Mouse (Mus musculus): ENCODE measurements around the gene Ltv1. TPM values are rescaled to one million over a fixed set of nuclear protein-coding genes. Genes with fewer than 3 reads are reported as not detected.
"Not testable (repeated sequence)": the region's sequence is repeated elsewhere in the genome, so short reads cannot be mapped to it uniquely, and the experiment has no call there.

Gene Ltv1
- total RNA-seq, 2 experiments from 2014 or later = 19.9 to 20.1 TPM

DNA sequence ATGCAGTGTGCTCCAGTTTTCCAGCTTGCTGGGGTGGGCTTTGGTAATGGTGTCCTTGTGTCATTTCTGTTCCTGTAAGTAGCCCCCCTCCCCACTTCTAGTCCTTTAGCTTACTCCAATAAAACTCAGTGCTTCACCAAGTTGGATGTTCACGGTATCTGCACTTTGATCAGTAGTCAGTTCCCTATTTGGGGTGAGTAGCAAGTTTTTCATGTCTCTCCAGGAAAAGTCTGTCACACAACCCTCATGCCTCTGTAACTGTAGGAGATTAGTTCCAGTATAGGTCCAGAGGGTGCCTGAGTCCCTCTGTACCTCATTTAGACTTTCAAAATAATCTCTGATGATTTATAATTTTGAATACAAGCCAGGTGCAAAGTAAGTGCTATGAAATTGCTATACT, 6.3 kb upstream of the Ltv1 start:
- intact Hi-C loops (cut with DNase I) = no loop called here
- no peak for DNase-seq

DNA sequence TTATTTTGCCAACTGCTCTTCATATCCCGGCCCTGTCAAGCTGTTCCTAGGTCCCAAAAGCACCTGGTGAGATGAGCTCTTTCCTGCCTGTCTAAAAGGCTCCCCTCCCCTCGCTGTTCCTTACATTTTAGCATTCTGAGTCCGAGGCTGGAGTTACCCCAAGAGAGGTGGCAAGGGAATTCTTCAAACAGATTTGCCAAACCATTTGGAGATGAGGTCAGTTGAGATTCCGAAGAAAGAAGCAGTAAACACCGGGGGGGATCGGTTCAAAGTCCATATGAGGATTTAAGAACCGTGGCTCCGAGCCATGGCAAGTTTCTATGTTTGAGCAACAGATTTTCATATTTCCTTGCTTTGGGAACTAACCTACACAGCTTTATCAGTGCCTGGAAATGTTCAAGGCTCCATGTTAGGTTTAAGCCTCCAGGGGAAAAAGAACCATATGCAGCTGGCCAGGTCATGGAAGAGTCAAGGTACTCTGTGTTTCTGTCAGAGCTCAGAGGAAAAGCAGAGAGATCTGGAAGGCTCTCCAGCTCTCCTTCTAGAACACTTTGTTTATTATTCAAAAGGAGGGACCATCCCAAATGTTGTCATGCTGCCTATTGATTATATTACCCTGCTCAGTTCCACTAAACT, 4.0 kb upstream of the Ltv1 start:
- intact Hi-C loops (cut with DNase I) = no loop called here
- DNase-seq = no peak

DNA sequence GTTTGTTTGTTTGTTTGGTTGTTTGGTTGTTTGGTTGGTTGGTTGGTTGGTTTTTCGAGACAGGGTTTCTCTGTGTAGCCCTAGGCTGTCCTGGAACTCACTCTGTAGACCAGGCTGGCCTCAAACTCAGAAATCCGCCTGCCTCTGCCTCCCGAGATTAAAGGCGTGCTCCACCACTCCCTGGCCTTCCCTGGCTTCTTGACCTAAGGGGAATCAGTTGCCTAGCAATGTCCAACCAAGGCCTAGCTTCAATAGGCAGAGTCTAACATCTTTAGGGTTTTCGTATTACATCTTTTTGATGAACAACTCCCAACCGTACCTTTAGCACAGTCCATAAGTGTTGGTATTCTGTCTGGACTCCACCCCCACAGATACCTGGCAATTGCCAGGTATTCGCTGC, 528 bp upstream of the Ltv1 start:
- DNase-seq; intact Hi-C loops (cut with DNase I): not testable (repeated sequence)

DNA sequence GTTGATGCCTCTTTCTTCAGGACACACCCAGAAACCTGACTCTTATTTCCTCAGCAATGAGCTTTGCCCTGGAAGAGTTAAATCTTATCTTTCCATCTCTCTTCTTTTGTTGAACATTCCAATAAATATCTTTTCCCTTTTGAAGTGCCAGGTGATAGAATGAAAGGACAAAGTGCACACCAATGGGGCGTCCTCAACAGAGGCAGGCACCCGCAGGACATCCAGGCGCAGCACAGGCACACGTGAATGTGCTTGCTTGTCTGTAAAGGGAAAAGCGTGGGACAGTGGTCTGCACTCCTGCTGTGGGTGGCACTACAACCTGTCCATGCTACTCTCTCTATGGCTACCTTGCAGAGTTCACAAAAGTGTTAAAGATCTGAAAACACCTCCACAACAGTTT, 3.1 kb downstream of the Ltv1 start:
- no peak for DNase-seq
- intact Hi-C loops (cut with DNase I) = no loop called here

GRCm38 (mm10) chr10:13186754-13187153, 6.2 kb downstream of the Ltv1 start:
- DNase-seq = no peak
- intact Hi-C loops (cut with DNase I) = no loop called here

GRCm38 (mm10) chr10:13184170-13184766, 8.7 kb downstream of the Ltv1 start:
- intact Hi-C loops (cut with DNase I) = no loop called here
- DNase-seq = no peak

DNA sequence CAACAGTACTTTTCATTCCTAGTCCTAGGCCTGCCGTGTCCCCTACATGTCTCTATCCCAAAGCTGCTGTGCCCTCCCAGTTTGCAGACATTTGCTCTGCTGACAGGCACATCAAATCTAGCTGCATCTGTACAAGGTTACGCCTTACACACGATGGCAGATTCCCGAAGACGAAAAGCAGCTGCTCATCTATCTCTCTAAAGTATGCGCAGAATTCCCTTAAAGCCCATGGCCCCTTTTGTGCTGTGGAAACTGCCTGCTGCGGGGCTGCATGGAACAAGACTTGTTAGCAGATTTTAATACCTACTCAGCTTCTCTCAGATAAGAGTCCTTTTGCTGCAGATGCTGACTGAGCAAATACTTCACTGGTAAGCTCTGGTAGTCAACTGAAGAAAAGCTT, 12.8 kb downstream of the Ltv1 start:
- intact Hi-C loops (cut with DNase I) = no loop called here

DNA sequence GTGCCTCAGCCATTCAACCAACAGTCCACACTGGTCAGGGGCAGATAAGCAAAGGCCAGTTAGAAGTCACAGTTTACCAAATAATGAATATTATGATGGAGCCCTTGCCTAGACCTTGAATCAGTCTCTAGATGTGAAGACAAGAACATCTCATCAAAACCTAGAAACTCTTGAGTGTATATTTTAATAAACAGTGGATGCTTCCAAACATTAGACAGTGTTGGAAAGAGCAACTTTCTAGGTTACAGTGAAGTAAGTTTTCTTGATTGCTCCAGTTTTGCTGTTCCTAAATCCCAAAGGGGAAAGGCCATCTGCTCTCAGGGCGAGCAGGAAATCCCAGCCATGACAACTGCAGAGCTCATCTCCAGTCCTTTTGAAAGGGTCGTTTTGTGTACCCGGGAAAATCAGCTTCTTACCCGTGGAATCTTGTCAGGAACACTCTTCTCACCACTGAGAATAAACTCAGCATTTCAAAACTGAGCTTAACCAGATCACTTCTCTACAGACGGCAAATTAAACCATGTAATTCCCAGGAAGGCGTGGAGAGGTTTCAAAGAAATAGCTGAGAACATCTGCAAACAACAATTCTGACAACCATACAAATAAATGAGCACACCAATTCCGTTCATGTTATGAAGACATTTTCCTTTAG, 14.9 kb downstream of the Ltv1 start, which contains the start of gene Zc2hc1b:
Gene Zc2hc1b, minus strand, starts transcription at position 51 of the 652 bp plus-strand sequence.
- no peak for DNase-seq
- intact Hi-C loops (cut with DNase I) = no loop called here

More for the DNA sequence above, 12.8 kb downstream of the Ltv1 start:
- DNase-seq = no peak

GRCm38 (mm10) chr10:13175866-13176265, 17.1 kb downstream of the Ltv1 start:
- intact Hi-C loops (cut with DNase I) = no loop called here
- DNase-seq = no peak

- intact Hi-C loops (cut with DNase I) = no loop called here
- DNase-seq = peak; percentile 9 to 23
Measured at GRCm38 (mm10) chr10:13172798-13173221, 20.2 kb downstream of the Ltv1 start.

GRCm38 (mm10) chr10:13171461-13171860, 21.5 kb downstream of the Ltv1 start:
- DNase-seq = no peak
- intact Hi-C loops (cut with DNase I) = no loop called here

GRCm38 (mm10) chr10:13170739-13171448, 22.1 kb downstream of the Ltv1 start:
- intact Hi-C loops (cut with DNase I) = no loop called here
- no peak for DNase-seq

- intact Hi-C loops (cut with DNase I) = no loop called here
- DNase-seq = no peak
Measured at GRCm38 (mm10) chr10:13168461-13168860, 24.5 kb downstream of the Ltv1 start.

GRCm38 (mm10) chr10:13162031-13162430, 30.9 kb downstream of the Ltv1 start:
- no peak for DNase-seq
- intact Hi-C loops (cut with DNase I) = no loop called here

DNA sequence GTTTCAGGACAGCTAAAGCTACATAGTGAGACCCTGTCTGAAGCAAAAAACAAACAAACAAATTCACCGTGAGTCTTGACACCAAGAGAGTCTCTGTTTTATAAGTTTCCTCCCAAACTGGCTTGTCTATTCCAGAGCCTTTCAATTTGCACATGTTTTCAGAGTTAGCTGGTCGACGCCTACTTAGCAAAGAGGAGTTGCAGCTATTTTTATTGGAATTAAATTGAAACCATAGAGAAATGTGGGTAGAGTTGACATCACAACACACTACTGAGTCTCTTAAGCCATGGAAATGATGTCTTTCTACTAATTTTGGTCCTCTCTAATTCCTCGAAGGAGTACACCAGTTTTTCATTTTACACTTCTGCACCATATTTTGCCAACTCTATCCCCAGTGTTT, 32.1 kb downstream of the Ltv1 start:
- intact Hi-C loops (cut with DNase I) = no loop called here
- DNase-seq = no peak

DNA sequence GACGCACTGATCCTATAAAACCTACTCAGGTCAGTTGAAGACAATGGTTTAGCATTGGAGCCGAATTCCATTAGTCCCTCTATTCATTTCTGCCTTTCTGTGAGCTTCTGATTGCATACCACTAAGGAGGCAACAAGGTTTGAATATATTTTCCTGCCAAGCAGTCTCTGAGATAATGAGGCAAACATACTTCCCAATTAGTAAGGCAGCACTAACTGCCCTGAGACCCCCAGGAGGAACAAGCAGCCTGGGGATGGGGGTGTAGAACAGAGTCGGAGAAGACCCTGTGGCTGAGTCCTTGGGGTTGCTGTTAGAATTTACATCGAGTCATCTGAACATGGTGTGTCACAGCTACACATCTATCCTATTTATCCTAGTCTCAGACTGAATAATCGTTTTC, 37.6 kb downstream of the Ltv1 start:
- DNase-seq = no peak
- intact Hi-C loops (cut with DNase I) = no loop called here

- intact Hi-C loops (cut with DNase I) = no loop called here
- DNase-seq = no peak
Measured at GRCm38 (mm10) chr10:13152811-13153364, 40.1 kb downstream of the Ltv1 start.

GRCm38 (mm10) chr10:13151353-13151752, 41.6 kb downstream of the Ltv1 start:
- intact Hi-C loops (cut with DNase I) = no loop called here
- DNase-seq = peak in 1 of 2 experiments; percentile 16

- intact Hi-C loops (cut with DNase I) = no loop called here
- DNase-seq = no peak
Measured at GRCm38 (mm10) chr10:13150435-13150834, 42.5 kb downstream of the Ltv1 start.

- no peak for DNase-seq
- intact Hi-C loops (cut with DNase I) = no loop called here
Measured at GRCm38 (mm10) chr10:13140434-13140833, 52.5 kb downstream of the Ltv1 start.

DNA sequence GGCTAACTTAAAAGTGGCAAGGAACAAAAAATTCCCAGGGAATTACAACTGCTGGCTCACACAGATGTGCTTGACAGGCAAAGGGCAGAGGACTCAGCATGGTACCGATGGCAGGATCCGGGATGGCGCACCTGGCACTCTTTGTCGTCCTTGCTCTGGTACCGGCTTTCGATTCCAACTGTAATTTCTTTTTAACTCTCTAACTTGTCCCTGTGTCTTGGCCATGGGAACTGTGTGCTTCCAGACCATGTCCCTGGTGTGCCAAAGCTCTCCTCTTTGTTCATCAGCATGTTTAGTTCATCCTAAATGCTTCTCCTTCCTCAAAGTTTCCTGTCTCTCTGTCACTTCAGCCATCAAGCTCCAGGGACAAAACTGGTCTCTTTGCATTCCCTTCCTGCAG, 55.1 kb downstream of the Ltv1 start:
- intact Hi-C loops (cut with DNase I) = no loop called here
- DNase-seq = no peak
